Mouse (Mus musculus): ENCODE data around the gene Ccz1. TPM values are rescaled to one million over a fixed set of nuclear protein-coding genes. Genes with fewer than 3 reads are reported as not detected.
"Not testable (repeated sequence)": the region's sequence is repeated elsewhere in the genome, so short reads cannot be mapped to it uniquely, and the experiment has no call there.

Gene Ccz1
- total RNA-seq, 2 experiments from 2014 or later, result 39.7 to 43.7 TPM

DNA sequence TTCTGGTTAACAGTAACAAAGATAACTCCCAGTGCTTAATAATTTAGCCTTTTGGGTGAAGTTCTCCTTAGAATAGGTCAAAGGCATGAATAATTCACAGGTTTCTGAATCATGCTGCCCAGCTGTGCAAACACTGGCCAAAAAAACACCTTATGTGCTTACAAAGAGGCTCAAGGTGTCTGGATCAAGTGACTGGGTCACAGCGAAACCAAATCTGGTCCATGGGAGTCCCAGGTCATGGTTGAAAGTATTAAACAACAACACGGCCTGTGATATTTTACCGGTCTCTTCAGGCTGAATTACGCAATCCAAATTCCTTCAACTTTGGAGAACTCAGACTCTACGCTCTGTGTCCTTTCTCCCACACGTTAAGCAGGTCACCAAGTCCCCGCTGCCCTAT lies 17.8 kb upstream of the Ccz1 start:
- H3K27ac ChIP-seq, result no peak overlapping the region
- intact Hi-C loops (cut with DNase I), result no loop called here
- DNase-seq, result no peak
- no peak for TF ChIP-seq CTCF (IDR thresholded peaks at IDR 0.05)
- H3K4me3 ChIP-seq, result no peak overlapping the region

DNA sequence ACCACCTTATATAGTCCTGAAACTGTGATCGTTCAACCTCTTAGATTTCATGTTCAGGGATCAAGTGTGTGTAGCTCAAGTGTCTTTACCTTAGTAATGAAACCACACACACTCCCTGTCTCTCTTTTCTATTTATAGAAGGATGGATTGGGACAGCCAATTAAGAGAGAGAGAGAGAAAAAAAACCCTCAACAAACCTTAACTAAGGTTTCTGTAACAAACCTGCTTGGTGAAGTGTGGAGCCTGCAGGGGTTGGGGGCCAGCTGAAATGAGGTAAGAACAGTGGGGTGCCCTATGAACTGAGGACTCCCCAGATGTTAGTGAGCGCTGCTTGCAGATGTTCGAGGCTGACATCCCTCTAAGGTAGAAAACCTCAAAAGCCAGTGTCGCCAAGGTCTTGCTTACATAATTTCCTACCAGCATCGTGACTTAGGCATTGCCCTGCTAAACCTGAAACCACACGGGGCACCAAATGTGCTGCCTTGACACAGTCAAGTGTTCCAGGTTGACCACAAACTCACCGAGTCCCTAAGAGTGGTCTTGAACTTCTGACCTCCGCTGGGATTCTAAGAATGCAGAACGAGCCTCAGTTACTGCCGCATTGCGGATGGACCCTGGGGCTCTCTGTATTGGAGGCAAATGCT lies 12.1 kb upstream of the Ccz1 start, which contains the start of gene Ocm:
Gene Ocm, minus strand, starts transcription at position 51 of the 644 bp plus-strand sequence.
- intact Hi-C loops (cut with DNase I), result no loop called here
- no peak for DNase-seq
- TF ChIP-seq CTCF (IDR thresholded peaks at IDR 0.05), result no peak
- Histone ChIP-seq H3K27ac (no peak within 1 kb of the TSS), H3K4me3 (no peak within 1 kb of the TSS)

DNA sequence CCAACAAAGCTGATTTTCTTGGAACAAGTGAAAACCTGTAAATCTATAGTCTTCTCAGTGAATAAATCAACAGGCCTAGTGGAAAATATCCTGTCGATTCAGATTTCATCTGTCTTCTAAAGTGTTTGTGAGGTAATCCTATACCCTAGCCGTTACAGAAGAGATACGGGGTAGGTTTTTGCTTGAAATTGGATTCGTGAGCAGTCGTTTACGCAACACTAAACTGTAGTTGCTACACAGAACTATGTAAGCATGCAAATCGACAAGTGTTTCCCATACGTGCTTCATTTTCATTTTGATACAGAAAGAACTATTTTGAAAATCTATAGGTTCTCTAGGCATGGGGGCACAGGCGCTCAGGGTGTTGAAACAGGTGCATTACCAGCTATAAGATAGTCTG lies 1.2 kb upstream of the Ccz1 start:
- TF ChIP-seq CTCF (IDR thresholded peaks at IDR 0.05), result no peak

DNA sequence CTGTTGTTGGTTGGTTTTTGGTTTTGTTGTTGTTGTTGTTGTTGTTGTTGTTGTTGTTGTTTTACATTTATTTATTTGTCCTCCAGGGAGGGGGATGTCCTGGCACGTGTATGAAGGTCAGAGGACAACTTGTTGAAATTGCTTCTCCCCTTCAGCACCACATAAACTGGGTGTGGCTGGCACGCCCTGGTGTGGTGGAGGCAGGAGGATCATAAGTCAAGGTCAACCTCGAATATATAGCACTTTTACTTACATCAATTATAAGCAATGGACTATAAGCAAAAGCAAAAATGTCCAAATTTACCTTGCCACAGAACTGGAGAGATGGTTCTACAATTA lies 604 bp upstream of the Ccz1 start:
- no peak for TF ChIP-seq CTCF (IDR thresholded peaks at IDR 0.05)
- intact Hi-C loops (cut with DNase I), result no loop called here
- Histone ChIP-seq H3K27ac (peak overlapping the region; percentile 93; the same call in 1 of the 2 replicates), H3K4me3 (peak overlapping the region; percentile 96)
- DNase-seq, result no peak

More for the DNA sequence above, 1.2 kb upstream of the Ccz1 start:
- Histone ChIP-seq H3K4me3 (no peak overlapping the region), H3K27ac (no peak overlapping the region)
- intact Hi-C loops (cut with DNase I), result no loop called here
- no peak for DNase-seq

DNA sequence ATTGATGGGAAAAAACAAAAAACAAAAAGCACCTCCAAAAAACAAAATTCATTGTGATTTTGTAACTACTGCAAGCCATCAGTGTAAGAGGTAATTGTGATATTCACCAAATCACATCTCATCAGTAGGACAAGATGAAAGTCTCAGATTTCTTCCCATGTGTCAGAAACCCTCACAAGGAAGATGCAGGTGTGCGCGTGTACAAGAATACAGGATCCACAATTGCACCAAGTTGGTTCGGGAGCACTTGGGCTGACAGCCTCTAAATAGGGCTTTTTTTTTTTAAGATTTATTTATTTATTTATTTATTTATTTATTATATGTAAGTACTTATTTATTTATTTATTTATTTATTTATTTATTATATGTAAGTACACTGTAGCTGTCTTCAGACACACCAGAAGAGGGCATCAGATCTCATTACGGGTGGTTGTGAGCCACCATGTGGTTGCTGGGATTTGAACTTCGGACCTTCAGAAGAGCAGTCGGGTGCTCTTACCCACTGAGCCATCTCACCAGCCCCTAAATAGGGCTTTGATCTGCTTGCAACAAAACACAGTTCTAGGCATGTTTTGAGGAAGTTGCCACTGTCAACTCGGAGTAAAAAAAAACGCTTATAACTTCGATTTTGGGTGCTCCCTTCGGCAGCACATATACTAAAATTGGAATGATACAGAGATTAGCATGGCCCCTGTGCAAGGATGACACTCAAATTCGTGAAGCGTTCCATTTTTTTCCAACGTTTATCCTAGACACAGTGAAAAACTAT lies 1.1 kb downstream of the Ccz1 start:
- H3K27ac ChIP-seq; DNase-seq; intact Hi-C loops (cut with DNase I): not testable (repeated sequence)
- H3K4me3 ChIP-seq, result peak overlapping the region; percentile 96

DNA sequence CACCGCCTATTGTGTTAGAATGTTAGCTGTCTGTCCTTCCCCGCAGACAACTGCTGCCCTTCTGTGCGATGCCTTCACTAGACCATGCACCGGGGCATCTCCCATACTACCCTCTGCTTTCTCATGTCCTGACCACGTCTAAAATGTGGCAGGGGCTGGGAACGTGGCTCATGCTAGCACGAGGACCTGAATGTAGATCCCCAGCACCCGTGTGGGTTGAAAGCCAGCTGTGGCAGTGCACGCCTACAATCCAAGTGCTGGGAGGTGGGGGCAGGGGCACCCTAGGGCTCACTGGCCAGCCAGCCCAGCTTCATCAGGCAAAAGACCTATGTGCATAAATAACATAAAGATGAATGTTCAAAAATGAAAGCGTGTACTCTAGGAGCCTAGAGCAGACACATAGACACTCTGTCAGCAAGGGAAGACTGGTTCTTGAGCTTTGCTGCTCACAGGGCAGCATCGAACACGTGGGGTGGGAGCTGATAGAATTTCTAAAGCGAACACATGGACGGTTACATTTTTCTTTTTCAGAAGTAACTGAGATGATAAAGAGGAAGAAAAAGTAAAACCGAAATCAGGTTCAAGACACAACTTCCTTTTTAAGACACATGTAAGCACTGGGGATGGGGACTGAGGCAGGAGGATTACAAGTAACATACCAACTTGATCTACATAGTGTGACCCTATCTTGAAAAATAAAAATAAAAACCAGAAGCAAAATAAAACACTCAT lies 12.1 kb downstream of the Ccz1 start:
- DNase-seq, result no peak
- no peak for TF ChIP-seq CTCF (IDR thresholded peaks at IDR 0.05)
- Histone ChIP-seq H3K27ac (no peak overlapping the region), H3K4me3 (no peak overlapping the region)
- intact Hi-C loops (cut with DNase I), result no loop called here

DNA sequence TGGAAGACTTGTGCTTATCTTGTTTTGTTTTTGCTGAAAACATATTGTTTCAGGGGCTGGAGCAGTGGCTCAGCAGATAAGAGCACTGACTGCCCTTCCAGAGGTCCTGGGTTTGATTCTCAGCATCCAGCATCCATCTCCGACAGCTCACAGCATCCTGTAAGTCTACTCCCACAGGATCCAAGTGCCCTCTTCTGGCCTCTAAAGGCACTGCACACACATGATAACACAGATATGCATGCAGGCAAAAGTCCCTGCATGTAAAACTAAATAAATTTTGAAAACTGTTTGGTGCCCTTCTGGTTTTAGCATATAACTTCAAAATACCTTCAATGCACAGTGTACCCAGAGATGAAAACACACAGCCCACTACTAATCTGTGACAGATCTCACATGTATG lies 15.3 kb downstream of the Ccz1 start:
- DNase-seq, result no peak
- H3K27ac ChIP-seq, result no peak overlapping the region
- H3K4me3 ChIP-seq, result no peak overlapping the region
- peak; percentile 28; the same call in 1 of the 2 replicates for TF ChIP-seq CTCF (IDR thresholded peaks at IDR 0.05)
- intact Hi-C loops (cut with DNase I), result no loop called here

DNA sequence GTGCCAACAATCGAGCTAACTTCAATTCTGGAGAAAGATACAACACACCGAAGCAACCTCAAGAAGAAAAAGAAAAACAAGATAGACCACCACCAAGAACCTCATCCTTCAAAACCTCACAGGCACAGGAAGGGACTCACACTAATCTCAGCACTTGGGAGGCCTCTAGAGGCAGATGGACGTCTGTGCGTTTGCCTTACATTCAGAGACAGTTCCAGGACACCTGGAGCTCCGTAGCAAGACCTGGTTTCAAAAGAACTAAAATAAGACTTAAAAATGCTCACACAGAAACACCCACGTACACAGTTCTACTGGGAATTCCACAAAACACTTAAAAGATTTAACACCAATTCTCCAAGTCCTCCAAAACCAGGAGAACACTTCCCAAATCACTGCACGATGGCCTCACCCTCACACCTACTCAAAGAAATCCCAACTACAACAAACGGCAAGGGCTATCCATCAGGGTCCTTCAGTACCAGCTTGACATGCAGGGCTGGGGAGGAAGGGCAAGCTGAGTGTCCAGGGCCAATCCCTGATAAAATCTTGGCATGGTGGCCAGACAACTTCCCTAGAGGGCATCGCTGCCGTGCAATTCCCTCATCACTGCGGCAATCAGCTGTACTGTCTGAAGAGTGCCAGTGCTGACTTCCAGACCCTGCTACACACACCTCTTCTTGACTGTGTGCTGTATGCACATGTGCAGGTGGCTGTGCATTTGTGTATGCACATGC lies 19.9 kb downstream of the Ccz1 start:
- intact Hi-C loops (cut with DNase I), result no loop called here
- no peak overlapping the region for H3K4me3 ChIP-seq
- DNase-seq, result no peak
- H3K27ac ChIP-seq, result no peak overlapping the region
- no peak for TF ChIP-seq CTCF (IDR thresholded peaks at IDR 0.05)

DNA sequence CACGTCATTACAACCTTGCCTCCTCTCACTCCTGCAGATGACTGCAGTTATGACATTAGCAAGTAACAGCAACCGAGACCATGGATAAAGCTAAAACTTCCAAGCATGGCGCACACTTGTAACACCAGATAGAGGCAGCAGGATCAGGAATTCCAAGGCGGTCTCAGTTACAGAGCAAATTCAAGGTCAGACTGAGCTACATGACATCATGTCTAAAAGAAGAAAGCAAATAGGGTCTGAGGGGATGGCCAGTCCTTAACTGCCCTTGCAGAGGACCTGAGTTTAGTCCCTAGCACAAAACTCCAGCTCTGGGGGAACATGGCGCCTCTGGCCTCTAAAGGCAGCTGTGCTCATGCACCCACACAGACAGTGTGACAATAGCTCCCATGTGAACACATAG lies 20.8 kb downstream of the Ccz1 start:
- H3K27ac ChIP-seq, result peak overlapping the region; percentile 44; the same call in 1 of the 2 replicates
- no peak for DNase-seq
- intact Hi-C loops (cut with DNase I), result no loop called here
- no peak overlapping the region for H3K4me3 ChIP-seq
- no peak for TF ChIP-seq CTCF (IDR thresholded peaks at IDR 0.05)

DNA sequence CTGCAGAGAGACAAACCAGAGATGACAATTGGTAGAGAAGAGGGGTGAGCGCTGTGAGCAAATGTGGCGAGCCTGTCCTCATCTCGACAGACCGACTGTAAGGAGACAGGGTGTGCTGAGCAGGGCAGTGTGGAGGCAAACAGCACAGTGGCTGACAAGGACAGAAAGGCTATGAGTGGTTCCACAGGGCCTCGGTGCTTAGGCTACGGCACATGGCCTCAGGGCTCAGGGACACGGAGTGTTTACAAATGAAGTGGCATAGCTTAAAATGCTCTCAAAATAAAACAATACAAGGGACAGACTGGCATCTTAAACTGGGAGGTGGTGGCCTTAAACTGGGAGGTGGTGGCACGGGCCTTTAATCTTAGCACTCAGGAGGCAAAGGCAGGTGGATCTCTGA lies 21.4 kb downstream of the Ccz1 start:
- Histone ChIP-seq H3K27ac (no peak overlapping the region), H3K4me3 (no peak overlapping the region)
- DNase-seq, result no peak
- intact Hi-C loops (cut with DNase I), result no loop called here
- TF ChIP-seq CTCF (IDR thresholded peaks at IDR 0.05), result no peak

DNA sequence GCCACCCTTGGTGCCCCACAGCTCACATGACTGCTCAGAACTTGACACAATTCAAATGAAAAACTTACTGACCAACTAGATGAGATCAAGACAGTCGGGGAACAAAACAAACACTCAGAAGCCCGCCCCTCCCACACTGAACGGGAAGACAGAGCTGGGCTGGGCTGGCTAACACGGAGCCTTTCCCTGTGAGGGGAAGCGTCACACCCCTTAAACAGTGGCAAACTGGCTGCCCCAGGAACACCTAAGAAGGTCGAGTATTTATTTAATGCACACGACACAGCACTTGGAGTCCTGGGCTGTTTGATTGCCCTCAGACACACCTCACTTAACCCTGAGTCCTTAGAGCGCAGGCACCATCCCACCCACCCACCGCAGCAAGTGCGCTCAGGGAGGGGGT lies 22.0 kb downstream of the Ccz1 start:
- H3K27ac ChIP-seq, result no peak overlapping the region

DNA sequence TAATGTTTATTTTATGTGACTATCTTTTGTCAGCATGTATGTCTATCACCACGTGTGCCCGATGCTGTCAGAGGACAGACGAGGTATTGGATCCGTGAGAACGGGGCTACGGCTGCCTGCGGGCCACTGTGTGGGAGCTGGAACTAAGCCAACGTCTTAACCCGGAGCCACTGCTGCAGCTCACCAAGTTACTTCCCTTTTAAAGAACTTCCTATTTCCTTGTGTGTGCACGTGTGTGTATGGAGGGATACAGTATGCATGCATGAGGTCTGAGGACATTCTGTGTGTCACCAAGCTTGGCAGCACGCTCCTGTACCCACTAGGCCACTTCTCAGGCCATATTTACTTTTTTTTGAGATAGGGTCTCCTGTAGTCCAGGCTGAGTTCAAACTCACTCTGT lies 24.6 kb downstream of the Ccz1 start:
- intact Hi-C loops (cut with DNase I), result no loop called here
- H3K27ac ChIP-seq, result no peak overlapping the region
- no peak for DNase-seq
- no peak overlapping the region for H3K4me3 ChIP-seq
- no peak for TF ChIP-seq CTCF (IDR thresholded peaks at IDR 0.05)

More for the DNA sequence above, 22.0 kb downstream of the Ccz1 start:
- no peak for DNase-seq
- no peak overlapping the region for H3K4me3 ChIP-seq
- intact Hi-C loops (cut with DNase I), result no loop called here
- TF ChIP-seq CTCF (IDR thresholded peaks at IDR 0.05), result no peak

All from gastrocnemius, adult 2 months (tissue).